Mouse (Mus musculus): Measurements from ENCODE around the gene Med26. TPM values are rescaled to one million over a fixed set of nuclear protein-coding genes. Genes with fewer than 3 reads are reported as not detected.
A peak's percentile ranks its signal among the peaks of the same experiment; 100 is the strongest.

Med26 gene
- total and polyA plus RNA-seq, 2 experiments from 2014 or later, result 14.2 to 18.6 TPM

DNA sequence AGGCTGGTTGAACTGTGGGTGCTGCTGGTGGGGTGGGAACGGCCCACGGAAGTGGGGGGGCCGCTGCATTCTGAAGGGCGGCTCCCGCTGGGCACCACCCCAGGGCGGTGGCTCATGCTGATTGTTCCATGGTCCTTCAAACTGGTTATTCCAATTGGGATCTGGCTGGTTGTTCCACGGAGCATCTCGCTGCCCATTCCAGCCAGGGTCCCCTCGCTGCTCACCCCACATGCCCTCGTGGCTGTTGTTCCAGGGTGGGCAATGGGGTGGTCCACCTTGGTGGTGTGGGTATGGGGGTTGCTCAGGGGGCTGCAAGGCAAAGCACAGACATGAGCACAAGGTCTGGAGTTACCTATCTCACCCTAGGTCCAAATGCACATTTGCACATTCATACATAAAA, 83.9 kb downstream of the Med26 start:
- no peak overlapping the region for H3K4me3 ChIP-seq (ENCODE audit: low read depth, low read length)
- no peak overlapping the region for H3K9ac ChIP-seq
- no peak for DNase-seq
- no peaks in the 10 kb centered on the region for H3K27me3 ChIP-seq (ENCODE audit: insufficient read depth, low read length)
- H3K27ac ChIP-seq (ENCODE audit: low read depth, low read length), result no peak overlapping the region
- TF ChIP-seq CTCF (IDR thresholded peaks at IDR 0.05; ENCODE audit: low read depth), result no peak
- H3K9me3 ChIP-seq (ENCODE audit: low read length), result no peaks in the 10 kb centered on the region
- H3K36me3 ChIP-seq (ENCODE audit: insufficient read depth), result peaks cover 96% of the 10 kb centered on the region
- ATAC-seq, result no peak
- no peak overlapping the region for H3K4me2 ChIP-seq (ENCODE audit: low read depth)
- H3K4me1 ChIP-seq (ENCODE audit: insufficient read depth), result no peaks in the 10 kb centered on the region
- WGBS, result 94% methylated on average over 10 of the region's 10 CpGs

DNA sequence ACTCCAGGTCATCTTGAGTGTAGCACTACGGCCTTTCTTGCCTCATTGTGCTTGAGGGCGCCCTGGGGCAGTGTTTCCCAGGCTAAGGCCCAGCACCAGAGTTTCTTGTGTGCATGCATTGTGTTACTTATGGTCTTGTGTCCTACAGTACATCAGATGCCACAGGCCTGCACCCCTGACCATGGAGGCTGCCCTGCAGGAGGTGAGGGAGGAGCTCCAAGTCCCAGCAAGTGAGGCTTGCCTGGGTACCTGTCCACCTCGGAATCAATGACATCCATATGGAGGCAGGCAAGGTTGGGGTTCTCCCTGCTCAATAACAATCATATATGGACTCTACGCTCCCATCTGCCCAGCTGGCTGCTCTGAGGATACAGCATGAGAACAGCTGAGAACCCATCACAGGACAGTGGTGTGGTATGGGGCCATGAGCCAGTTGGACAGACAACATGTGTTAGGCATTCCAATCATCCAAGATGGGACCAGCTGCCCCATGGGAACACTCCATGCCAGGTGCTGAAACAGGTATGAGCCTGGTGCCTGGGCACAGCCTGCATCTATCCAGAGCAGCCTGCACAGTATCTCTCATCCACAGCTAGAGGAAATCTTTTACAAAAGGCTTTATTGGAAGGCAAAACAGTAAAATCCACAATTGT, 88.1 kb downstream of the Med26 start:
- Histone ChIP-seq H3K4me1 (ENCODE audit: insufficient read depth) (no peaks in the 10 kb centered on the region), H3K9ac (no peak overlapping the region), H3K27me3 (ENCODE audit: insufficient read depth, low read length) (no peaks in the 10 kb centered on the region), H3K27ac (ENCODE audit: low read depth, low read length) (no peak overlapping the region), H3K9me3 (ENCODE audit: low read length) (no peaks in the 10 kb centered on the region), H3K36me3 (ENCODE audit: insufficient read depth) (peaks cover 77% of the 10 kb centered on the region), H3K4me3 (ENCODE audit: low read depth, low read length) (no peak overlapping the region), H3K4me2 (ENCODE audit: low read depth) (no peak overlapping the region)
- WGBS, result 92% methylated on average over 4 of the region's 4 CpGs
- TF ChIP-seq CTCF (IDR thresholded peaks at IDR 0.05; ENCODE audit: low read depth), result no peak
- ATAC-seq (0 out of 2 replicates have a peak, but pooled peaks have one; percentile 15), DNase-seq (no peak)

DNA sequence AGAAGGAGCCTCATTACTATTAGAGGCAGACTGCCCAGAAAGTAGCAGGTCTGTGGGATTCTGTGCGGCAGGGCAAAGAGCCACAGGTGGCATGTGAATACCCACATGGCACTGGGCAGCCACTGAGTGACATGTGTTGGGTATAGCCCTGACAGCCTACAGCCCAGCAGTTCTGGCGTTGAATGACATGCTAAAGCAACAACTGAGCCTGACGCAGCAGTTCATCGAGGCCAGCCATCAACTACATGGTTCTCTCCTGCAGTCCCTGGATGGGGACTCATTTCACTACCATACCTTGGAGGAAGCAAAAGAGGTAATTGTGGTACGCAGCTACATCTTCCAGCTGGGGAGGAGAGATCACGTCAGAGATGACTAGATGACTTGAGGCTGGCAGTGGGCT, 89.6 kb downstream of the Med26 start:
- H3K4me1 ChIP-seq (ENCODE audit: insufficient read depth), result no peaks in the 10 kb centered on the region
- no peak overlapping the region for H3K4me3 ChIP-seq (ENCODE audit: low read depth, low read length)
- no peak for DNase-seq
- no peaks in the 10 kb centered on the region for H3K27me3 ChIP-seq (ENCODE audit: insufficient read depth, low read length)
- H3K27ac ChIP-seq (ENCODE audit: low read depth, low read length), result no peak overlapping the region
- 90% methylated on average over 6 of the region's 6 CpGs for WGBS
- H3K9ac ChIP-seq, result no peak overlapping the region
- no peaks in the 10 kb centered on the region for H3K9me3 ChIP-seq (ENCODE audit: low read length)
- H3K4me2 ChIP-seq (ENCODE audit: low read depth), result no peak overlapping the region
- TF ChIP-seq CTCF (IDR thresholded peaks at IDR 0.05; ENCODE audit: low read depth), result no peak
- no peak for ATAC-seq
- H3K36me3 ChIP-seq (ENCODE audit: insufficient read depth), result peaks cover 71% of the 10 kb centered on the region

DNA sequence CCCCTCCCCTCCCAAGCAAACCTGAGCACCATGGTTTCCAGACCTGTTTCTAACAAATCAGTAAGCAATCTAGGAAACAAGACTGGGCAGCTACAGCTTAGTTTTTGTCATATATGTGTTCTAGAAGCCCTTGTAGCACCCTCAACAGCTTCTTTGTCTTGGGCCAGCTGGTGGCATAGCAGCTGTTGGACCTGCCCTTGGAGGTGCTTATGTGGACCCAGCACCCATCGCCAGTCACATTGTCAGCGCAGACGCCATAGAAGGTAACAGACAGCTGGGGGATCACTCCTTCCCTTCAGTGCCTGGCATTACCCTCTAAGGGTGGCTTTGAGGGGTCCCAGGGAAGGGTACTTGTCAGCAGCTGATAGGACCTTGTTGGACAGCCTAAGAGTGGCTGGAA, 90.3 kb downstream of the Med26 start:
- Histone ChIP-seq H3K36me3 (ENCODE audit: insufficient read depth) (peaks cover 72% of the 10 kb centered on the region), H3K9me3 (ENCODE audit: low read length) (no peaks in the 10 kb centered on the region), H3K27me3 (ENCODE audit: insufficient read depth, low read length) (no peaks in the 10 kb centered on the region), H3K27ac (ENCODE audit: low read depth, low read length) (no peak overlapping the region), H3K9ac (no peak overlapping the region), H3K4me1 (ENCODE audit: insufficient read depth) (no peaks in the 10 kb centered on the region), H3K4me3 (ENCODE audit: low read depth, low read length) (no peak overlapping the region), H3K4me2 (ENCODE audit: low read depth) (no peak overlapping the region)
- 97% methylated on average over 3 of the region's 3 CpGs for WGBS
- ATAC-seq (no peak), DNase-seq (no peak)
- TF ChIP-seq CTCF (IDR thresholded peaks at IDR 0.05; ENCODE audit: low read depth), result no peak

DNA sequence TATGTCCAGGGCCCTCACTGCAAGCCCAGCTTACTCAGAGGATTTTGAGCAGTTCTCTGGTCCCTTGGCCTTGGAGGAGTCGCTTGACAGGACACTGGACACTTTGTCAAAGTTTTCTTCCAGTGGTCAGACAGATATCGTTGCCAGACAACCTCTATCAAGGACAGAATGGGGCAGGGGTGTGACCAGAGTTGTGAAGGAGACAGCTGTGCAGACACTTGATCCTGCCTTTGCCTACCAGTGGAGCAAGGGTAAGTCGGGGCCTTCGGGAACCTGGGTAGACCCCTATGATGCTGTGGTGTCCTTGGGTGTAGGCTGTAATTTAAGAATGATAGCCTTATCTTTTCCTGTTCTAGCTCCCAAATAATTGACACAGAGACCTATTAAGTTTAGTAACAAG, 92.8 kb downstream of the Med26 start:
- H3K4me1 ChIP-seq (ENCODE audit: insufficient read depth), result no peaks in the 10 kb centered on the region
- H3K9ac ChIP-seq, result no peak overlapping the region
- no peak overlapping the region for H3K27ac ChIP-seq (ENCODE audit: low read depth, low read length)
- TF ChIP-seq CTCF (IDR thresholded peaks at IDR 0.05; ENCODE audit: low read depth), result no peak
- H3K36me3 ChIP-seq (ENCODE audit: insufficient read depth), result peaks cover 61% of the 10 kb centered on the region
- no peaks in the 10 kb centered on the region for H3K9me3 ChIP-seq (ENCODE audit: low read length)
- H3K4me3 ChIP-seq (ENCODE audit: low read depth, low read length), result no peak overlapping the region
- DNase-seq (no peak), ATAC-seq (no peak)
- WGBS, result 93% methylated on average over 4 of the region's 4 CpGs
- H3K27me3 ChIP-seq (ENCODE audit: insufficient read depth, low read length), result no peaks in the 10 kb centered on the region
- no peak overlapping the region for H3K4me2 ChIP-seq (ENCODE audit: low read depth)

DNA sequence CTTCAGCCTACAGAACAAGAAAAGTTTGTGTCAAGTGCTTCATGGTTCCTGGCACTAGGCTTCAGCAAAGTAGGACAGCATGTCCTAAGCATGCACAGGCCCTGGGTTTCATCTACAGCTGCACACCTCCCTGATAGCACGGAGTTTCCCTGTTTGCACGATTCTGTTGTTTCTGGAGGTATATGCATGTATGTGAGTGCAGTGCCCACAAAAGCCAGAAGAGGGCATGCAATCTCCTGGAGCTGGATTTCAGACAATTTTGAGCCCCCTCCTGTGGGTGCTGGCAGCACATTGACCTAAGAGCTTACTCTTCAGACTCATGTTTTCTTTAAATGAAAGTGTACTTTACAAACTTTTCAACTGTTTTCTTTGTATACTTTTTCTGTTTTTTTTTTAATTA, 94.2 kb downstream of the Med26 start:
- no peaks in the 10 kb centered on the region for H3K9me3 ChIP-seq (ENCODE audit: low read length)
- no peak overlapping the region for H3K4me2 ChIP-seq (ENCODE audit: low read depth)
- ATAC-seq (no peak), DNase-seq (no peak)
- H3K27ac ChIP-seq (ENCODE audit: low read depth, low read length), result no peak overlapping the region
- H3K4me1 ChIP-seq (ENCODE audit: insufficient read depth), result no peaks in the 10 kb centered on the region
- WGBS, result 97% methylated on average over 2 of the region's 2 CpGs
- no peaks in the 10 kb centered on the region for H3K27me3 ChIP-seq (ENCODE audit: insufficient read depth, low read length)
- TF ChIP-seq CTCF (IDR thresholded peaks at IDR 0.05; ENCODE audit: low read depth), result 0 out of 2 replicates have a peak, but pooled peaks have one; percentile 16
- H3K9ac ChIP-seq, result no peak overlapping the region
- H3K36me3 ChIP-seq (ENCODE audit: insufficient read depth), result peaks cover 65% of the 10 kb centered on the region
- no peak overlapping the region for H3K4me3 ChIP-seq (ENCODE audit: low read depth, low read length)

DNA sequence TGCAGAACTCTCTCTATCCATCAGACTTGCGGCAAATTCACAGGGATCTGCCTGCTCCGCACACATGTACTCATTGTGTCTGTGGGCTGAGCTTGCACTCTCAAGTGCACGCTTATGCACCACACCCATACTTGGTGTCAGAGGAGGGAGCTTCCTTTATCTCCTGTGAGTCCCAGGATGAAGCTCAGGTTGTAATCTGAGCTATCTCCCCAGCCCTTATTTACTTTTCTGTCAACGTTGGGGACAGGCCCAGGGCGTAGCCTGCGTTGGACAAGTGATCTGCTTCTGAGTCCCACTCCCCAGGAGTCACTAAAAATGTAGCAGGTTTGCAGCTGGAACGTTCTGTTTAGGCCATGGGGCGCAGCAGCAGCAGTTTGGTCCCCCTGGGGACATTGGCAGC, 96.6 kb downstream of the Med26 start:
- ATAC-seq (no peak), DNase-seq (no peak)
- Histone ChIP-seq H3K27me3 (ENCODE audit: insufficient read depth, low read length) (no peaks in the 10 kb centered on the region), H3K4me3 (ENCODE audit: low read depth, low read length) (no peak overlapping the region), H3K4me2 (ENCODE audit: low read depth) (no peak overlapping the region), H3K27ac (ENCODE audit: low read depth, low read length) (no peak overlapping the region), H3K9me3 (ENCODE audit: low read length) (no peaks in the 10 kb centered on the region), H3K9ac (no peak overlapping the region), H3K36me3 (ENCODE audit: insufficient read depth) (peaks cover 55% of the 10 kb centered on the region), H3K4me1 (ENCODE audit: insufficient read depth) (no peaks in the 10 kb centered on the region)
- WGBS, result 94% methylated on average over 8 of the region's 8 CpGs
- no peak for TF ChIP-seq CTCF (IDR thresholded peaks at IDR 0.05; ENCODE audit: low read depth)

All from forebrain, postnatal 0 days (tissue).